Mouse (Mus musculus): ENCODE measurements around the gene Sf3a1. TPM values are rescaled to one million over a fixed set of nuclear protein-coding genes. Genes with fewer than 3 reads are reported as not detected.
"Not testable (repeated sequence)": the region's sequence is repeated elsewhere in the genome, so short reads cannot be mapped to it uniquely, and the experiment has no call there.

Gene Sf3a1
- total RNA-seq, 2 experiments from 2014 or later, result 63.8 to 67.4 TPM

DNA sequence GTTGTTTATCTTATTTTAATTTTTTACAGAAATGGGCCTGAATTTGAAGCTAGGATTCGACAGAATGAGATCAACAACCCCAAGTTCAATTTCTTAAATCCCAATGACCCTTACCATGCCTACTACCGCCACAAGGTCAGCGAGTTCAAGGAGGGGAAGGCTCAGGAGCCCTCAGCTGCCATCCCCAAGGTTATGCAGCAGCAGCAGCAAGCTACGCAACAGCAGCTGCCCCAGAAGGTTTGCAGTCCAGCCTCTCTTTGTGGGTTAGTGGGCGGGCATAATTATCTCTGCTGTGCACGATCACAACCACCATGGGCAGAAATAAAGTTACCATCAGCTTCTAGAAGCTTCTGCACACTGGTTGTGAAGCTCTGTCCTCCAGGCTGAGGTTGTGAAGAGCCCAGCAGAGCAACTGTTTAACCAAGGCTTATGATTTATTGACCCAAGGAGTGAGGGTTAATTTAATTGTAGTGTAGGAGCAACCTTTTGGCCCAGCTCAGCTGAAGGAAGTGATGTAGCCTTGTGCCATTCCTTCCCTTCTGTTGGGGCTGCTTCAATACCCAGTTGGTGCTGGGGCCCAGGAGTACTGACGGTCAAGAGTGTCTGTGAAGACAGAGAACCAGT, 6.4 kb downstream of the Sf3a1 start:
- Histone ChIP-seq H3K4me3 (no peak overlapping the region), H3K27ac (no peak overlapping the region)
- intact Hi-C loops (cut with DNase I), result no loop called here
- no peak for DNase-seq (ENCODE audit: extremely low spot score in 1 of 2, low spot score in 2 of 2)
- no peak for TF ChIP-seq CTCF (IDR thresholded peaks at IDR 0.05)

DNA sequence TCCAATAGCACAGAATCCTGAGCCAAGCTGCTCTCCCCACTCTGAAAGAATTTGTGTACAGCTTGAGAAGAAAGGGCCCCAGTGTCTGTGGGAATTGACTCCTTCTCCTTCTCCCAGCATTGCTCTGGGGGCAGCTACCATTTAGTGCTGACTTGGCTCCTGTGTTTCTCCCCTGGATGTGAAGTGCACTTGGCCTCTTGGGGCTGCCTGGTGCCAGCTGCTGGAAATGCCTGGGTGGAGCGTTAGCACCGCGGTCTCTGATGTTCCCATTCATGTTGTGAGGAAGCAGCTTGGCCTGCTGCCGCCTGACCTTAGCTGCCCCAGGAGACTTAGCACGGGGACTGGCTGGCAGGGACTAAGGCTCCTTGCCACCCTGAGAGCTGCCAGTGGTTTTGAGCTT, 14.4 kb downstream of the Sf3a1 start:
- DNase-seq (ENCODE audit: extremely low spot score in 1 of 2, low spot score in 2 of 2), result peak; percentile 32 to 62
- no peak for TF ChIP-seq CTCF (IDR thresholded peaks at IDR 0.05)
- intact Hi-C loops (cut with DNase I), result no loop called here
- no peak overlapping the region for H3K4me3 ChIP-seq
- peak overlapping the region; percentile 47 for H3K27ac ChIP-seq

DNA sequence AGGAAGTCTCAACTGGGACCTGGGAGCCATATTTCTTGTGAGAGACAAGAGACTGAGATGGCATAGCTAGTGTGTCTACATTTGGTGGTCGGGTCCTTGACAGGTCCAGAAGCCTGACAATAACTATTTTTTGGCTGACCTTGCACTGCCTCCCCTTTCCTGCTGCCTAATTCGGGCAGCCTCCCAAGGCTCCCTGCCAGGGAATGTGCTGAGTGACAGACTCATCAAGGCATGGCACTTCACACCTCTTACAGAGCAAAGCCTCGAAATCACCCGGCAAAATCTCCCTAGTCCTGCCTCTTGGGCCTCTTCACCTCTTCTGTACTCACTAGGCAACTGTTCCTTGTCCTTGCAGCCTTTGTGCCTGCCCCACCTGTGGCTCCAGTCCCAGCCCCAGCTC, 17.6 kb downstream of the Sf3a1 start:
- no peak overlapping the region for H3K27ac ChIP-seq
- no peak for TF ChIP-seq CTCF (IDR thresholded peaks at IDR 0.05)
- no peak overlapping the region for H3K4me3 ChIP-seq
- intact Hi-C loops (cut with DNase I), result no loop called here
- no peak for DNase-seq (ENCODE audit: extremely low spot score in 1 of 2, low spot score in 2 of 2)

DNA sequence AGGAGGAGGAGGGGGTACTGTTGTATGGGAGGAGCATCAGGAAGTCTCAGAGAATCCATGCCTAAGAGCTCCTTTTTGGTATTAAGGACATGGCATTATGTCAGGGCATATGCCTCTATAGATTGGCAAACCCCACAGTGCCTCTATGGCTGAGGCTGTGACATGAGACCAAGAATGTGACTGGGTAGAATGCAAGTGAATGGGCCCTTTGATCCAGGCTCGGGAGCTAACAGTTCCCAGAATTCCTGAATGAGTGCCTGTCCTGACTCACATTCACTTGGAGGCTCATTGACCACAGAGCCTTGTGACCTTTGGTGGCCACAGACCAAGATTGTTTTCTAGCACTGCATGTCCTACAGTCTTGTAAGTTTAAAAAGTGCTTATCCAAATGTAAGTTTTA, 21.9 kb downstream of the Sf3a1 start:
- DNase-seq (ENCODE audit: extremely low spot score in 1 of 2, low spot score in 2 of 2), result no peak
- peak overlapping the region; percentile 1 for H3K27ac ChIP-seq
- H3K4me3 ChIP-seq, result no peak overlapping the region
- intact Hi-C loops (cut with DNase I), result no loop called here
- no peak for TF ChIP-seq CTCF (IDR thresholded peaks at IDR 0.05)

DNA sequence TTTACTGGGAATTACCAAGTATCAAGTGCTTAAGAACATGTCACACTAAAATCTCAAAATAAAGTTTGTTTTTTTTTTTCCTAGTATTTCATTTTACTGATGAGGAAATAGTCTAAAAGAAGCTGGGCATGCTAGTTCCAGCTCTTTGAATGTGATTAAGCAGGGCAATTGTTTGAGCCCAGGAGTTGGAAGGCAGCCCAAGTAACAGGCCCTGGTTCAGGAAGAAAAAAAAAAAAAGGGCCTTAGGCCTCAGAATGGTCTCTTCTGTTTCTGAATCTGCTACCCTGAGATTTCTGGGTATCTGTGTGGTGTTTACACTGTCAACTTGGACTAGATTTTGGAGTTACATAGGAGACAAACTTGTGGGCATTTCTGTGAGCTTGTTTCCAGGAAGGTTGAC, 23.4 kb downstream of the Sf3a1 start:
- Histone ChIP-seq H3K4me3 (no peak overlapping the region), H3K27ac (peak overlapping the region; percentile 67)
- TF ChIP-seq CTCF (IDR thresholded peaks at IDR 0.05), result no peak
- DNase-seq (ENCODE audit: extremely low spot score in 1 of 2, low spot score in 2 of 2), result no peak
- intact Hi-C loops (cut with DNase I), result no loop called here

DNA sequence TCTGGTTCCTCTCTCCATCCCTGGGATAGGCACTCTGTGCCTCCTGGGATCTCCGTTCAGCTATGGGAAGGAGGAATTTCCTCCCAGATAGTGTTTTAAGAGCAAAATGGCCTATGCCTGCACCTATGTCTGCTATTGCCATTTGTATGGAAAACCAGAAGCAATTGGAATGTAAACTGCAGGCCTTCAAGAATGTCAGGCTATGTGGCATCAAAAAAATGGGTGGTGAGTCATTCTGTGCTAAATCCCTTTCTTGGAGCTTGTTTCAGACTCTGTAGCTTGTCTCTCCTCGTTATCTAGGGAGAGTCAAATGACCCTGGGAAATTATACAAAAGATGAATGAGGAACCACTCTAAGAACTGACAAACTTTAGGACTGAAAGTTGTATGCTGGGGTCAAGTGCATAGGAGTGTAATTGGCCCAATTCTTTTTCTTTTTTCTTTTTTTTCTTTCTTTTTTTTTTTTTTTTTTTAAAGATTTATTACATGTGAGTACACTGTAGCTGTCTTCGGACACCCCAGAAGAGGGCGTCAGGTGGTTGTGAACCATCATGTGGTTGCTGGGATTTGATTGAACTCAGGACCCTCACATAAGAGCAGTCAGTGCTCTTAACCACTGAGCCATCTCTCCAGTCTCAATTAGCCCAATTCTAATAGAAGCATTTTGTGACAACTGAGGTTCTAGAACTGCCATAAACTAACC, 24.3 kb downstream of the Sf3a1 start:
- Histone ChIP-seq H3K27ac (peak overlapping the region; percentile 67), H3K4me3 (no peak overlapping the region)
- no peak for DNase-seq (ENCODE audit: extremely low spot score in 1 of 2, low spot score in 2 of 2)
- no peak; the same call in 1 of the 2 replicates for TF ChIP-seq CTCF (IDR thresholded peaks at IDR 0.05)
- intact Hi-C loops (cut with DNase I), result no loop called here

DNA sequence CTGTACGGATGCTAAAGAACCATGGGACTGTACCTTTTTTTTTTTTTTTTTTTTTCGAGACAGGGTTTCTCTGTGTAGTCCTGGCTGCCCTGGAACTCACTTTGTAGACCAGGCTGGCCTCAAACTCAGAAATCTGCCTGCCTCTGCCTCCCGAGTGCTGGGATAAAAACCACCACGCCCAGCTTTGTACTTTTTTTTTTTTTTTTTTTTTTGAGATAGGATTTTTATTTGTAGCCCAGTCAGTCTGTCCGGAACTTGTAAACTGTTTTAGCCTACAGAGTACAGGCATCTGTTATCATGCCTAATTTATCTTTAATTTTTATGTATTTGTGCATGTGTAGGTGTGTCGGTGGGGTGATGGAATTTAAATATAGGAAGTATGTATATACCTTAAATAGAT, 25.3 kb downstream of the Sf3a1 start:
- intact Hi-C loops (cut with DNase I); DNase-seq (ENCODE audit: extremely low spot score in 1 of 2, low spot score in 2 of 2); H3K27ac ChIP-seq: not testable (repeated sequence)

DNA sequence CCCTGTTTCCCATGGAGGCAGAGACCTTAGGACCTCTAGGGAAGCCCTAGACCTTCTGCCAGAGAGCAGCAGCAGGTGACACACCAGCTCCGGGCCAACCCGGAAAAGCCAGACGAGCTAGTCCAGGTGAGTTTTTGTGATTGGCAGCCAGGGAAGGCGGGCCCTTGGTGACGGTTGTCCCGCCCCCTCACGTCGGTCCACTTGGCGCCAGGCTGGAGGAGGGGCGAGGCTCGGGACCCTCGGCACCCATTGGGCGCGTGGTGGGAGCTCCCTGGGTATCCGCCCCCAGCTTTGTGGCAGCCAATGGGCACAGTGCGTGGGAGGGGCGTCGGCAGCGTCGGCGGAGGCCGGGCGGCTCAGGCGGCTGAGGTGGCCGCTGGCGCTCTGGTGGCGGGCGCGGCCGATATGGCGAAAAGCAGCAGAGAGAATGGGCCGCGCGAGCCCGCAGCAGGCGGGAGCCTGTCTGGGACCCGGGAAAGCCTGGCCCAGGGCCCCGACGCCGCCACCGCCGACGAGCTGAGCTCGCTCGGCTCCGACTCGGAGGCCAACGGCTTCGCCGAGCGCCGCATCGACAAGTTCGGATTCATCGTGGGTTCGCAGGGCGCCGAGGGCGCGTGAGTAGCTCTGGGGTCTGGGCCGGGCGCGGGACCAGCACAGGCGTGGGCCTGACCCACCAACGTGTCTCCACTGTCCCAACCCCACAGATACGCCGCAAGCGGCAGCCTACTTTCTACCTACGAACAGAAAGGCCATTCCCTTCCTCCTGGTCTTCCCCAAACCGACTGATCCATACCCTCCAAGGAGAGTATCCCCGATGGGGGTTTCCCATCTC, 26.6 kb downstream of the Sf3a1 start, which contains the start of gene Tbc1d10a:
Tbc1d10a (plus strand) TSS at position 304 of the 832 bp plus-strand sequence.
- Histone ChIP-seq H3K27ac (peak within 1 kb of the TSS; percentile 94), H3K4me3 (peak within 1 kb of the TSS; percentile 85)
- DNase-seq (ENCODE audit: extremely low spot score in 1 of 2, low spot score in 2 of 2), result peak; percentile 97 to 99
- TF ChIP-seq CTCF (IDR thresholded peaks at IDR 0.05), result no peak; the same call in 1 of the 2 replicates
- intact Hi-C loops (cut with DNase I), result loop anchor here (1.0 kb wide), 1 partner anchor 51 kb away; the partner anchor contains the start of gene Rnf215

More for the DNA sequence above, 25.3 kb downstream of the Sf3a1 start:
- not testable (repeated sequence) for H3K4me3 ChIP-seq

DNA sequence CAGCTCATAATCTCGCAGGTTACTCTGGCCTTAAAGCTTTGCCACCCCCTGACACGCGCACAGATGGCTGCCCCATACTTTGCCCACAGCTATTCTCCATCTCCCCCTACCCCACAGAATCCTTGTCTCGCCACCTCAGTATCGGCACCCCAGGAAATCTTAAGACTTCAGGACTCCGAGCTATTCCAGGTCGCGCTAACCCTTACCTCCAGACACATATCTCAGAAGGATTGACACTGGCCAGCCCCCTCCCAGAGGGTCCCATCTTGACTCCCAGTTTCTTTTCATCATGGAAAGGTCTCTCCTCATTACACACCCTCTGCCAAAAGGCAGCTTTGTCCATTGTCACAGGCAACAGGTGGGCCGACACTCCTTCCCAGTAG, 27.2 kb downstream of the Sf3a1 start:
- peak overlapping the region; percentile 85 for H3K4me3 ChIP-seq
- no peak for DNase-seq (ENCODE audit: extremely low spot score in 1 of 2, low spot score in 2 of 2)
- H3K27ac ChIP-seq, result peak overlapping the region; percentile 94
- intact Hi-C loops (cut with DNase I), result no loop called here
- no peak for TF ChIP-seq CTCF (IDR thresholded peaks at IDR 0.05)

DNA sequence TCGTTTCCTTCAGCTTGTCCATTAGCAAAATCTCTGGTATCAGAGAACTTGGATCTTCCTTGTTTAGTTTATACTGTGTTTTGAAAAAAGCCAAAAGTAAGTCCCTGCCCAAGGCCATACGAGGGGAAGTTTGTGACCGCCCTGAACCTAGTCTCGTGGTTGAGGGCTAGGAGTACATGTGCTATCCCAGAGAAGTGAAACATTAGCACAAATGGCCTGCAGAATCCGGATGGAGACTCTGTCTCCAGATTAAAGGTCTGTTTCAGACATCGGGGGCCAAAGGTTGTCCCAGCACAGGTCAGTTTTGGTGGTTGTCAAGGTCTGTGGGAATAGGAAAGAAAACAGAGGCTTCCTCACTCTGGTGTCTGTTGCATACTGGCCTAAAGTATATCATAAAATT, 29.0 kb downstream of the Sf3a1 start:
- no peak for DNase-seq (ENCODE audit: extremely low spot score in 1 of 2, low spot score in 2 of 2)
- TF ChIP-seq CTCF (IDR thresholded peaks at IDR 0.05), result no peak
- H3K4me3 ChIP-seq, result no peak overlapping the region
- H3K27ac ChIP-seq, result peak overlapping the region; percentile 9
- intact Hi-C loops (cut with DNase I), result no loop called here

DNA sequence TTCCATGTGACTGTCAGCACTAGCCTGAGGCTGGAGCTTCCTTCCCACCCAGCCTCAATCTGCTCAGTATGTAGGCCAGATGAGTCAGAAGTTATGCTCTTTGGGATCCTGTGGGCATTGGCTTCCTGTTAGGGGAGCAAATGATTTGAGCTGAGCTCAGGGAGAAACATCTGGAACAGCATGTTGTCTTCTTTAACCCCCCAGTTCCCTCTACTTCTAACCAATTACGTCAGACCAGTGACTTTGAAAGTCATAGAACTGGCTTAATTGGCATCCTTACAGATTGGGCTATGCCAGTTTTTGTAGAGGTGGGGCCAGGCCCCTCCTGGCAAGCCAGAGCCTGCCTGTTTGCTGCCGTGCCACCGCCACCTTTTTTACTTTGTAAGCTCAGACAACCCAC, 30.5 kb downstream of the Sf3a1 start:
- H3K27ac ChIP-seq, result peak overlapping the region; percentile 67
- TF ChIP-seq CTCF (IDR thresholded peaks at IDR 0.05), result no peak
- DNase-seq (ENCODE audit: extremely low spot score in 1 of 2, low spot score in 2 of 2), result no peak
- intact Hi-C loops (cut with DNase I), result no loop called here
- H3K4me3 ChIP-seq, result no peak overlapping the region

DNA sequence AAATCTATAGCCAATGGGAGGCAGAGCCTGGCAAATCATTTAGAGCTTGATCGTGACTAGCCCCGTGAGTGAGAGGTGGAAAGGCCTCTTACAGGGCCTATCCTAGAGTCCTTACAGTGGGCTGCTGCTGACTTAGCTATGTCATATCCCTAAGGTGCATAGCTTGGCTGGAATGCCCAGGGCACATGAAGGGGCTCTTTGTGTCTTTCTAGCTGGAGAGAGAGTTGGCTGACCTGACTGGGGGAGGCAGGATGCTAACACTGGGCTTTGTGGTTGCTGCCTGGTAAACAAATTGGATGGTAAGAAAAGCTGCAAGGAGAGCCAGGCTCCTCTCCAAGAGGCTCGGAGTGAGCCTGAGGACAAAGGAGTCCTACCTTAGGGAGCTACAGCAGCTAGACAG, 32.6 kb downstream of the Sf3a1 start:
- TF ChIP-seq CTCF (IDR thresholded peaks at IDR 0.05), result no peak
- peak overlapping the region; percentile 57 for H3K27ac ChIP-seq
- intact Hi-C loops (cut with DNase I), result no loop called here
- no peak overlapping the region for H3K4me3 ChIP-seq
- no peak for DNase-seq (ENCODE audit: extremely low spot score in 1 of 2, low spot score in 2 of 2)

Measured in left cerebral cortex, adult 2 months (tissue).